9 mouse cellular contexts compared by ENCODE assay signal in genomic region chr14:55214507-55214906, GRCm38 (mm10). TPM values are rescaled to one million over a fixed set of nuclear protein-coding genes. Genes with fewer than 3 reads are reported as not detected.
DNase-seq lines count a peak whose midpoint lies in the region; ATAC-seq and TF ChIP-seq lines count a peak whose summit lies in the region.
"Had no signal": no experiment of that assay in that cellular context is flagged by ENCODE, and none has a peak within 500 bp of the region (broad histone marks: within the 10 kb centered on the region; RNA-seq: fewer than 3 reads in every experiment).

No protein-coding gene starts in this region.

- no peaks in the 10 kb centered on the region for H3K79me2 ChIP-seq in MEL (ENCODE audit: control insufficient read depth, insufficient read depth, low read length, poor library complexity)

- peak; percentile 52 for TF ChIP-seq RAD21 in MEL (IDR thresholded peaks at IDR 0.05; ENCODE audit: low read depth, low read length)

- H3K9ac ChIP-seq in hindbrain, postnatal 0 days (replicated peaks; ENCODE audit: low read length), result no peak overlapping the region
- H3K9ac ChIP-seq in hindbrain, embryonic 12.5 days, result no peak overlapping the region
- no peak overlapping the region for H3K9ac ChIP-seq in MEL (ENCODE audit: control insufficient read depth, low read depth, low read length, poor library complexity, severe bottlenecking)
- no peak overlapping the region for H3K9ac ChIP-seq in limb, embryonic 11.5 days (ENCODE audit: low read length)

- no peaks in the 10 kb centered on the region for H3K36me3 ChIP-seq in hindbrain, postnatal 0 days (ENCODE audit: insufficient read depth, low read length)
- no peaks in the 10 kb centered on the region for H3K36me3 ChIP-seq in hindbrain, embryonic 12.5 days
- no peaks in the 10 kb centered on the region for H3K36me3 ChIP-seq in MEL (ENCODE audit: control insufficient read depth in 1 of 2, insufficient read depth in 2 of 2, low read length in 2 of 2)
- no peaks in the 10 kb centered on the region for H3K36me3 ChIP-seq in limb, embryonic 11.5 days (ENCODE audit: control insufficient read depth, insufficient read depth, low read length)
- no peaks in the 10 kb centered on the region for H3K36me3 ChIP-seq in spleen, adult 2 months (ENCODE audit: control insufficient read depth, insufficient read depth, low read length)

- H3K9me3 ChIP-seq in hindbrain, postnatal 0 days (ENCODE audit: low read length), result no peaks in the 10 kb centered on the region
- no peaks in the 10 kb centered on the region for H3K9me3 ChIP-seq in hindbrain, embryonic 12.5 days (replicated peaks)
- no peaks in the 10 kb centered on the region for H3K9me3 ChIP-seq in MEL (replicated peaks; ENCODE audit: insufficient read depth, low read length)
- H3K9me3 ChIP-seq in limb, embryonic 11.5 days (ENCODE audit: control insufficient read depth, low read length), result no peaks in the 10 kb centered on the region

- peak; percentile 63 for TF ChIP-seq CTCF in hindbrain, postnatal 0 days (IDR thresholded peaks at IDR 0.05; ENCODE audit: low read depth)
- peak; percentile 78 to 87 (median 79) for TF ChIP-seq CTCF in MEL (IDR thresholded peaks at IDR 0.05 in 2 of 3, conservative IDR thresholded peaks at IDR 0.05 in 1 of 3; ENCODE audit: control insufficient read depth in 1 of 3, insufficient read depth in 1 of 3, low read depth in 2 of 3, low read length in 3 of 3, poor library complexity in 1 of 3, severe bottlenecking in 1 of 3)
- TF ChIP-seq CTCF in spleen, adult 2 months (IDR thresholded peaks at IDR 0.05; ENCODE audit: extremely low read depth, insufficient read depth, insufficient read length, insufficient replicate concordance), result peak; percentile 48; the same call in 1 of the 2 replicates

- no peak overlapping the region for H3K4me3 ChIP-seq in hindbrain, postnatal 0 days (ENCODE audit: low read length)
- no peak overlapping the region for H3K4me3 ChIP-seq in hindbrain, embryonic 12.5 days
- no peak overlapping the region for H3K4me3 ChIP-seq in MEL (ENCODE audit: control insufficient read depth in 1 of 2, insufficient read depth in 1 of 2, low read depth in 2 of 2, low read length in 2 of 2)
- H3K4me3 ChIP-seq in limb, embryonic 11.5 days (ENCODE audit: low read depth, low read length), result no peak overlapping the region
- H3K4me3 ChIP-seq in spleen, adult 2 months (ENCODE audit: extremely low read depth, insufficient read depth, insufficient read length), result no peak overlapping the region

- H3K27ac ChIP-seq in hindbrain, postnatal 0 days, result no peak overlapping the region
- H3K27ac ChIP-seq in hindbrain, embryonic 12.5 days, result no peak overlapping the region
- no peak overlapping the region for H3K27ac ChIP-seq in MEL (ENCODE audit: control insufficient read depth, low read depth, low read length)
- no peak overlapping the region for H3K27ac ChIP-seq in limb, embryonic 11.5 days (replicated peaks; ENCODE audit: low read depth, low read length)
- no peak overlapping the region for H3K27ac ChIP-seq in spleen, adult 2 months (ENCODE audit: insufficient read depth, low read length)

- no peaks in the 10 kb centered on the region for H3K4me1 ChIP-seq in hindbrain, postnatal 0 days (ENCODE audit: insufficient read depth, low read length)
- H3K4me1 ChIP-seq in hindbrain, embryonic 12.5 days, result no peaks in the 10 kb centered on the region
- no peaks in the 10 kb centered on the region for H3K4me1 ChIP-seq in MEL (ENCODE audit: control insufficient read depth in 1 of 2, insufficient read depth in 2 of 2, low read length in 2 of 2)
- no peaks in the 10 kb centered on the region for H3K4me1 ChIP-seq in limb, embryonic 11.5 days (ENCODE audit: control insufficient read depth, insufficient read depth, low read length)
- no peaks in the 10 kb centered on the region for H3K4me1 ChIP-seq in spleen, adult 2 months (ENCODE audit: control insufficient read depth, insufficient read depth, insufficient read length)

- no peak for ATAC-seq in hindbrain, postnatal 0 days
- no peak for ATAC-seq in hindbrain, embryonic 12.5 days (ENCODE audit: low FRiP score)
- no peak for ATAC-seq in limb, embryonic 11.5 days (ENCODE audit: insufficient number of reproducible peaks, low FRiP score, low TSS enrichment, low read depth)
- ATAC-seq in activated CD4-positive, CD25-positive, alpha-beta regulatory T cell, adult 4 months, result no peak

- 53% methylated on average over 4 of the region's 4 CpGs for WGBS in hindbrain, postnatal 0 days
- 58% methylated on average over 4 of the region's 4 CpGs for WGBS in hindbrain, embryonic 12.5 days
- WGBS in limb, embryonic 11.5 days, result 58% methylated on average over 4 of the region's 4 CpGs
- WGBS in spleen, adult 2 months, result 58% methylated on average over 4 of the region's 4 CpGs

- H3K27me3 ChIP-seq in hindbrain, postnatal 0 days (ENCODE audit: insufficient read depth, low read length), result no peaks in the 10 kb centered on the region
- H3K27me3 ChIP-seq in hindbrain, embryonic 12.5 days, result no peaks in the 10 kb centered on the region
- H3K27me3 ChIP-seq in MEL (ENCODE audit: control insufficient read depth in 1 of 2, insufficient read depth in 2 of 2, low read length in 2 of 2), result peaks cover 7 to 9% of the 10 kb centered on the region in 2 experiments
- H3K27me3 ChIP-seq in limb, embryonic 11.5 days (ENCODE audit: control insufficient read depth, insufficient read depth, low read length), result no peaks in the 10 kb centered on the region
- H3K27me3 ChIP-seq in spleen, adult 2 months (ENCODE audit: control insufficient read depth, insufficient read depth, low read length), result no peaks in the 10 kb centered on the region

- TF ChIP-seq POLR2A in MEL (IDR thresholded peaks at IDR 0.05; ENCODE audit: control insufficient read depth in 1 of 2, insufficient read depth in 1 of 2, low read depth in 1 of 2, low read length in 2 of 2, poor library complexity in 1 of 2), result no peak
- TF ChIP-seq POLR2A in spleen, adult 2 months (IDR thresholded peaks at IDR 0.05; ENCODE audit: low read depth, low read length), result no peak

- no peak overlapping the region for H3K4me2 ChIP-seq in hindbrain, postnatal 0 days (ENCODE audit: low read depth, low read length)
- H3K4me2 ChIP-seq in hindbrain, embryonic 12.5 days (replicated peaks), result no peak overlapping the region
- H3K4me2 ChIP-seq in limb, embryonic 11.5 days (ENCODE audit: low read depth, severe bottlenecking), result no peak overlapping the region

- no peak for TF ChIP-seq EP300 in MEL (IDR thresholded peaks at IDR 0.05; ENCODE audit: low read depth in 1 of 2, low read length in 2 of 2)

- DNase-seq in hindbrain, postnatal 0 days (ENCODE audit: low spot score), result peak; percentile 48
- DNase-seq in A20 (ENCODE audit: low read depth, low spot score), result peak; percentile 67
- DNase-seq in MEL (ENCODE audit: low read depth, low spot score), result peak; percentile 70
- peak; percentile 72 to 77 for DNase-seq in cerebellum, postnatal 10 days
- peak; percentile 55 for DNase-seq in limb, embryonic 11.5 days (ENCODE audit: low spot score)
- peak; percentile 11 to 51 for DNase-seq in spleen, adult 2 months (ENCODE audit: low read depth in 1 of 2, low spot score in 2 of 2)

TF ChIP-seq in MEL, 35 proteins besides CTCF, POLR2A, EP300 and RAD21:
- no peak for TF ChIP-seq POLR2AphosphoS5 (IDR thresholded peaks at IDR 0.05; ENCODE audit: borderline replicate concordance, low read depth, low read length)
- peak; percentile 26; the same call in 1 of the 2 replicates for TF ChIP-seq ZC3H11A (IDR thresholded peaks at IDR 0.05; ENCODE audit: low read depth, low read length)
- no peak for TF ChIP-seq TBP (IDR thresholded peaks at IDR 0.05; ENCODE audit: low read depth, low read length)
- TF ChIP-seq ETS1 (IDR thresholded peaks at IDR 0.05; ENCODE audit: low read depth, low read length), result no peak
- peak; percentile 67 for TF ChIP-seq SMC3 (IDR thresholded peaks at IDR 0.05; ENCODE audit: low read depth, low read length)
- TF ChIP-seq CHD1 (IDR thresholded peaks at IDR 0.05; ENCODE audit: low read depth, low read length), result no peak
- TF ChIP-seq UBTF (IDR thresholded peaks at IDR 0.05; ENCODE audit: borderline replicate concordance, insufficient read depth, low read depth, low read length), result no peak
- TF ChIP-seq MAZ (IDR thresholded peaks at IDR 0.05; ENCODE audit: low read depth, low read length), result no peak
- no peak for TF ChIP-seq MAFK (IDR thresholded peaks at IDR 0.05; ENCODE audit: borderline replicate concordance, low read depth, low read length)
- no peak for TF ChIP-seq ZNF384 (IDR thresholded peaks at IDR 0.05; ENCODE audit: low read depth, low read length)
- TF ChIP-seq HCFC1 (IDR thresholded peaks at IDR 0.05; ENCODE audit: low read depth, low read length), result no peak
- TF ChIP-seq ZMIZ1 (IDR thresholded peaks at IDR 0.05; ENCODE audit: low read depth, low read length), result no peak
TF ChIP-seq in MEL: peak in this region for 2.

RNA-seq across cellular contexts. Expression of gene Dhrs2, which starts 7.3 kb away (rescaled TPM):
- total RNA-seq in hindbrain, postnatal 0 days (2014; rRNA removed), result 1.7 TPM in 1 of 2 replicates, not detected in the other
- polyA plus RNA-seq in hindbrain, postnatal 0 days (2015; fragmentation: Nextera tagmentation; extraction: Ambion mirVana), result 1.6 and 2.0 TPM in 2 replicates
- 0.17 TPM in 1 of 2 replicates, not detected in the other for polyA plus RNA-seq in hindbrain, embryonic 12.5 days (2016; fragmentation: Nextera tagmentation; extraction: Ambion mirVana)
- total RNA-seq in MEL (2012; rRNA removed), result not detected in 2 replicates
- not detected for polyA plus RNA-seq in MEL (2012; ENCODE audit: insufficient read depth in 1 of 2, insufficient read length in 2 of 2, low read depth in 1 of 2, low replicate concordance in 2 of 2, missing spikeins in 1 of 2)
- polyA plus RNA-seq in limb, embryonic 11.5 days (2014; fragmentation: Nextera tagmentation; extraction: Ambion mirVana), result not detected in 2 replicates
- not detected in 2 replicates for polyA plus RNA-seq in spleen, adult 2 months (2012; rRNA removed)
- polyA plus RNA-seq in activated CD4-positive, CD25-positive, alpha-beta regulatory T cell, adult 4 months (2017; shearing (Covaris generic)), result not detected
- polyA plus RNA-seq: liver, embryonic 16.5 days had no signal
